Mouse (Mus musculus) thymus, adult 2 months (tissue): ENCODE measurements around the gene B3galt1. TPM values are rescaled to one million over a fixed set of nuclear protein-coding genes. Genes with fewer than 3 reads are reported as not detected.

Experiments used
- DNase-seq: peaks from one replicate; pipeline ENCODE4 v3.0.0; 2021
- H3K27ac ChIP-seq: fragments of 200-500 bp; 2 replicates; pipeline ENCODE4 v1.5.1; 2012; ENCODE audit warnings: low read length, control low read depth; ENCODE audit not compliant: control insufficient read depth, insufficient read depth
- H3K27me3 ChIP-seq: fragments of 200-500 bp; 2 replicates; pipeline ENCODE4 v1.6.1; 2012; ENCODE audit warnings: mild to moderate bottlenecking, low read length, moderate library complexity, mixed read lengths; ENCODE audit not compliant: control insufficient read depth, insufficient read depth
- H3K36me3 ChIP-seq: fragments of 200-500 bp; 2 replicates; pipeline ENCODE4 v1.6.1; 2012; ENCODE audit warnings: mild to moderate bottlenecking, low read length, moderate library complexity; ENCODE audit not compliant: control insufficient read depth, insufficient read depth
- H3K4me1 ChIP-seq: fragments of 200-500 bp; replicated peaks from 2 replicates; pipeline ENCODE4 v1.6.1; 2012; ENCODE audit warnings: low read length; ENCODE audit not compliant: control insufficient read depth, insufficient read depth
- H3K4me3 ChIP-seq: fragments of 200-500 bp; 2 replicates; pipeline ENCODE4 v1.5.1; 2012; ENCODE audit warnings: mild to moderate bottlenecking, low read length, control low read depth, moderate library complexity; ENCODE audit not compliant: control insufficient read depth, insufficient read depth
- CTCF ChIP-seq: fragments of 200-500 bp; IDR thresholded peaks from 2 replicates; pipeline ENCODE4 v1.5.1; 2012; ENCODE audit warnings: mild to moderate bottlenecking, control low read depth, low read length, moderate library complexity, borderline replicate concordance; ENCODE audit not compliant: control insufficient read depth, poor library complexity, insufficient read depth; ENCODE audit errors: extremely low read depth
- POLR2A ChIP-seq: fragments of 200-500 bp; IDR thresholded peaks from 2 replicates; pipeline ENCODE4 v1.6.1; 2012; ENCODE audit warnings: mild to moderate bottlenecking, low read length, control low read depth, moderate library complexity; ENCODE audit not compliant: control insufficient read depth, poor library complexity, insufficient read depth; ENCODE audit errors: extremely low read depth
- WGBS: fragments of 180-500 bp; shearing (Covaris S2); methylation state at CpG from one replicate; pipeline ENCODE4 v1.1.7; 2018; 5-methylcytosine and 5-hydroxymethylcytosine counted together
- polyA plus RNA-seq: library from polyadenylated mRNA; depleted of rRNA; stranded (reverse); fragments of >200 nt; gene quantifications from 2 replicates; pipeline ENCODE4 v1.2.3, GENCODE M21; 2012; rRNA removed

B3galt1 gene
- polyA plus RNA-seq, 1 experiment, result 0.04 TPM

DNA sequence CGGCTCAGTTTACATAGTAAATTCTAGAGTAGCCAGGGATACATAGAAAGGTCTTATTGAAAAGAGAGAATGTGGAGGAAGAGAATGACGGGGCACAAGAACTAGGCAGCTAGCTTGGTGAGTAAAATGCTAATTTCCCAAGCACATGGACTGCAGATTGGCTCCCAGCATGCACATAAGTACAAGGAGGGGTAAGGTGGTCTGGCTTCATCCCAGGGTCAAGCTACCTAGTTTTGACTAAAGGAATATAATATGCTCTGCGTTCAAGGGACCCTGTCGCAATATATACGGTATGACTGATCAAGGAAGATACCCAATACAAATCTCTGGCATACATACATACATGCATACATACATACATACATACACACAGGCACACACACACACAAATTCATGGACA, 594.1 kb downstream of the B3galt1 start:
- no peak for DNase-seq
- Histone ChIP-seq H3K36me3 (no peaks in the 10 kb centered on the region), H3K27ac (no peak overlapping the region), H3K4me3 (no peak overlapping the region), H3K4me1 (no peaks in the 10 kb centered on the region), H3K27me3 (no peaks in the 10 kb centered on the region)
- WGBS, result 93% methylated on average over 5 of the region's 5 CpGs
- TF ChIP-seq CTCF (no peak), POLR2A (no peak)

DNA sequence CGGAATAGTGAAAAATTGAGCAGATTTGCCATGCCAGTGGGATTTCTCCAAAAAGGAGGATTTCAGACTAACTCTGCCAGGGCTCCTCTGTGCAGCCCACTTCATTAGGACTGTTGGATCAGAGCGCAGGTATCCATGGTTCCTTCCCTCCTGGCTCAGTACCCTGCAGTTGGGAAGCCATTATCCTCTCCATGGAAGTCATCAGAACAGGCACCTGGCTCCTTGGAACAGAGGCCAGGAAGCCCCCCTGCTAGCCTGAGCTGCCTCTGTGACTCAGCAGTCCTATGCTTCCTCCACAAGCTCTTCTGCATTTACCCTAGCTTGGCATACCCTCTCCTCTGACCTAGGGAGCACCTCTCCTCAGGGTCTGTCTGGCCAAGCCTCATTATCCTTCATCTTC, 594.9 kb downstream of the B3galt1 start:
- Histone ChIP-seq H3K4me1 (no peaks in the 10 kb centered on the region), H3K27ac (no peak overlapping the region), H3K36me3 (no peaks in the 10 kb centered on the region), H3K4me3 (no peak overlapping the region), H3K27me3 (no peaks in the 10 kb centered on the region)
- 94% methylated on average over 2 of the region's 2 CpGs for WGBS
- DNase-seq, result no peak
- TF ChIP-seq POLR2A (no peak), CTCF (no peak)

DNA sequence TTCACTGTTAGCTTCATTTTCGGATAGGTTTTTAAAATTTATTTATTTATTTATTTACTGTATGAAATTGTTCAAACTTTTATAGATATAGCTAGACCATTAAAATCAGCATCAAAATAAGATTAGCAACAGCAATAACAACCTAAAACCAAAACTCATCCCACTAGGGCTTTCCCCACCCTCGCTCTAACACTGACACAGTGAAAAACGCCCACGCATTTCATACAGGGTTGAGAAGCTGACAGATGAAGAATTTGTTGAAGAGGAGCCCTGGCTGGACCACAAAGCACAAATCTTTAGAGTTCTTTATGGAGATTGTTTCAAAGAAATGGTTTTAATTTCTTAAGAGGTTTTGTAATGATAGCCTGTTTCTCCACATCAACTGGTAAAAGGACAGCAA, 596.3 kb downstream of the B3galt1 start:
- Histone ChIP-seq H3K4me3 (no peak overlapping the region), H3K36me3 (no peaks in the 10 kb centered on the region), H3K27ac (no peak overlapping the region), H3K4me1 (no peaks in the 10 kb centered on the region), H3K27me3 (no peaks in the 10 kb centered on the region)
- no peak for DNase-seq
- TF ChIP-seq CTCF (no peak), POLR2A (no peak)
- WGBS, result 94% methylated on average over 4 of the region's 4 CpGs

DNA sequence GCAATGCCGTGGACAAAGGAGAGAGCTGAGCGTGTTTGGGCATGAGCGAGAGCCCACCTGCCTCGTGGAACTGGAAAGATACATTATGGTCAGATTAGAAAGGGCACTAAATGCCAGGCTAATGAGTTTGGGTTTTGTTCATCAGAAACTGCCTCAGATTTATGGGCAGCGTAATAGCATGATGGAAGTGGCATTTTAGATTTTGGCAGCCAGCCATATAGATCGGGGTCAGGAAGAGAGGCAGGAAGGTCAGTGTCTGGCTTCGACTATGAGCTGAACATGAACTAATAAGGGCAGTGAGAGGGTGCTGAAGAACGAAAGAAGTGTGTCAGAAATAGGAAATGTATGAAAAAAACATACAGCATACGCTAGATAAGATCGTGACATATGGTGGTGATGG, 605.6 kb downstream of the B3galt1 start:
- 54% methylated on average over 10 of the region's 10 CpGs for WGBS
- TF ChIP-seq CTCF (no peak), POLR2A (no peak)
- Histone ChIP-seq H3K4me1 (no peaks in the 10 kb centered on the region), H3K27ac (no peak overlapping the region), H3K27me3 (no peaks in the 10 kb centered on the region), H3K36me3 (no peaks in the 10 kb centered on the region), H3K4me3 (no peak overlapping the region)
- DNase-seq, result no peak

Other genes starting within 250 kb of the B3galt1 start
- gene Gm21830, start 152.1 kb upstream of the B3galt1 start, polyA plus RNA-seq, result not detected in 2 replicates
- not detected in 2 replicates for gene Gm26727, start 132.7 kb upstream of the B3galt1 start, polyA plus RNA-seq
- 0.01 and 0.20 TPM in 2 replicates for gene Xirp2, start 119.9 kb upstream of the B3galt1 start, polyA plus RNA-seq